Comparison of ENCODE assay signal across 14 mouse cellular contexts in genomic region chr1:144177166-144177565, GRCm38 (mm10). TPM values are rescaled to one million over a fixed set of nuclear protein-coding genes. Genes with fewer than 3 reads are reported as not detected.
DNase-seq lines count a peak whose midpoint lies in the region; ATAC-seq and TF ChIP-seq lines count a peak whose summit lies in the region.
"Had no signal": no experiment of that assay in that cellular context is flagged by ENCODE, and none has a peak within 500 bp of the region (broad histone marks: within the 10 kb centered on the region; RNA-seq: fewer than 3 reads in every experiment).

Rgs13 (minus strand) TSS chr1:144177372.

- H3K27me3 ChIP-seq in MEL (ENCODE audit: control insufficient read depth in 1 of 2, insufficient read depth in 2 of 2, low read length in 2 of 2) = no peaks in the 10 kb centered on the region
- H3K27me3 ChIP-seq in hindbrain, embryonic 14.5 days (ENCODE audit: control insufficient read depth, insufficient read depth, low read length) = no peaks in the 10 kb centered on the region
- H3K27me3 ChIP-seq in midbrain, embryonic 13.5 days = no peaks in the 10 kb centered on the region
- H3K27me3 ChIP-seq: liver, embryonic 15.5 days had no signal

- DNase-seq in embryo, embryonic 10.5 days (ENCODE audit: low spot score) = peak; percentile 21
- DNase-seq in embryo, embryonic 9.5 days (ENCODE audit: extremely low spot score) = no peak
- no peak for DNase-seq in MEL (ENCODE audit: low read depth, low spot score)
- peak; percentile 32 for DNase-seq in hindbrain, embryonic 14.5 days (ENCODE audit: low spot score)
- DNase-seq in kidney, adult 9 months = no peak
- no peak for DNase-seq in lung, postnatal 4 days
- DNase-seq in urinary bladder, postnatal 10 days (ENCODE audit: low spot score) = no peak
- DNase-seq: cerebellum, adult 11-12 months; kidney, adult 11 months; kidney, postnatal 4 days had no signal

- no peak for TF ChIP-seq EP300 in MEL (IDR thresholded peaks at IDR 0.05; ENCODE audit: low read depth in 1 of 2, low read length in 2 of 2)

- H3K4me1 ChIP-seq in MEL (ENCODE audit: control insufficient read depth in 1 of 2, insufficient read depth in 2 of 2, low read length in 2 of 2) = no peaks in the 10 kb centered on the region; a peak in 1 of 4 replicates
- no peaks in the 10 kb centered on the region for H3K4me1 ChIP-seq in hindbrain, embryonic 14.5 days (replicated peaks; ENCODE audit: control insufficient read depth, insufficient read depth, low read length)
- peaks cover 10% of the 10 kb centered on the region for H3K4me1 ChIP-seq in midbrain, embryonic 13.5 days (replicated peaks)
- H3K4me1 ChIP-seq: embryonic facial prominence, embryonic 10.5 days; liver, embryonic 15.5 days had no signal

- no peaks in the 10 kb centered on the region for H3K79me2 ChIP-seq in MEL (ENCODE audit: control insufficient read depth, insufficient read depth, low read length, poor library complexity)

- H3K9me3 ChIP-seq in MEL (replicated peaks; ENCODE audit: insufficient read depth, low read length) = no peaks in the 10 kb centered on the region
- H3K9me3 ChIP-seq in hindbrain, embryonic 14.5 days (ENCODE audit: control insufficient read depth, low read length) = no peaks in the 10 kb centered on the region
- H3K9me3 ChIP-seq in midbrain, embryonic 13.5 days = no peaks in the 10 kb centered on the region
- H3K9me3 ChIP-seq: embryonic facial prominence, embryonic 10.5 days; liver, embryonic 15.5 days had no signal

- TF ChIP-seq POLR2A in MEL (IDR thresholded peaks at IDR 0.05; ENCODE audit: control insufficient read depth in 1 of 2, insufficient read depth in 1 of 2, low read depth in 1 of 2, low read length in 2 of 2, poor library complexity in 1 of 2) = no peak

- TF ChIP-seq RAD21 in MEL (IDR thresholded peaks at IDR 0.05; ENCODE audit: low read depth, low read length) = no peak

- no peak for ATAC-seq in hindbrain, embryonic 14.5 days (ENCODE audit: low FRiP score)
- 0 out of 2 replicates have a peak, but pooled peaks have one; percentile 27 for ATAC-seq in midbrain, embryonic 13.5 days

- H3K9ac ChIP-seq in MEL (ENCODE audit: control insufficient read depth, low read depth, low read length, poor library complexity, severe bottlenecking) = no peak within 1 kb of the TSS
- H3K9ac ChIP-seq in hindbrain, embryonic 14.5 days = no peak within 1 kb of the TSS
- no peak within 1 kb of the TSS for H3K9ac ChIP-seq in midbrain, embryonic 13.5 days (replicated peaks)
- H3K9ac ChIP-seq: liver, embryonic 15.5 days had no signal

- H3K4me2 ChIP-seq in hindbrain, embryonic 14.5 days (replicated peaks) = 0 out of 2 replicates have a peak within 1 kb of the TSS, but pooled peaks have one; percentile 1
- peak within 1 kb of the TSS; percentile 27; the same call in 1 of the 2 replicates for H3K4me2 ChIP-seq in midbrain, embryonic 13.5 days (replicated peaks)
- H3K4me2 ChIP-seq: liver, embryonic 15.5 days had no signal

- WGBS in hindbrain, embryonic 14.5 days = 39% methylated on average over 5 of the region's 5 CpGs
- 30% methylated on average over 5 of the region's 5 CpGs for WGBS in midbrain, embryonic 13.5 days

- H3K36me3 ChIP-seq in MEL (ENCODE audit: control insufficient read depth in 1 of 2, insufficient read depth in 2 of 2, low read length in 2 of 2) = peaks cover 0 to 7% of the 10 kb centered on the region in 2 experiments; a peak in 2 of 4 replicates
- no peaks in the 10 kb centered on the region for H3K36me3 ChIP-seq in hindbrain, embryonic 14.5 days (replicated peaks; ENCODE audit: control insufficient read depth, insufficient read depth)
- H3K36me3 ChIP-seq in midbrain, embryonic 13.5 days = no peaks in the 10 kb centered on the region
- H3K36me3 ChIP-seq: embryonic facial prominence, embryonic 10.5 days; liver, embryonic 15.5 days had no signal

- no peak within 1 kb of the TSS for H3K27ac ChIP-seq in MEL (ENCODE audit: control insufficient read depth, low read depth, low read length)
- no peak within 1 kb of the TSS; the same call in 1 of the 2 replicates for H3K27ac ChIP-seq in hindbrain, embryonic 14.5 days
- H3K27ac ChIP-seq in midbrain, embryonic 13.5 days = no peak within 1 kb of the TSS
- H3K27ac ChIP-seq: embryonic facial prominence, embryonic 10.5 days; liver, embryonic 15.5 days; macrophage had no signal

- H3K4me3 ChIP-seq in MEL (ENCODE audit: control insufficient read depth in 1 of 2, insufficient read depth in 1 of 2, low read depth in 2 of 2, low read length in 2 of 2) = no peak within 1 kb of the TSS
- no peak within 1 kb of the TSS for H3K4me3 ChIP-seq in hindbrain, embryonic 14.5 days (replicated peaks; ENCODE audit: low read length)
- H3K4me3 ChIP-seq in midbrain, embryonic 13.5 days (replicated peaks) = no peak within 1 kb of the TSS
- H3K4me3 ChIP-seq: embryonic facial prominence, embryonic 10.5 days; liver, embryonic 15.5 days had no signal

- no peak for TF ChIP-seq CTCF in MEL (IDR thresholded peaks at IDR 0.05 in 2 of 3, conservative IDR thresholded peaks at IDR 0.05 in 1 of 3; ENCODE audit: control insufficient read depth in 1 of 3, insufficient read depth in 1 of 3, low read depth in 2 of 3, low read length in 3 of 3, poor library complexity in 1 of 3, severe bottlenecking in 1 of 3)

TF ChIP-seq in MEL, 35 proteins besides CTCF, POLR2A, EP300 and RAD21:
- TF ChIP-seq ZC3H11A (IDR thresholded peaks at IDR 0.05; ENCODE audit: low read depth, low read length) (no peak), GABPA (IDR thresholded peaks at IDR 0.05; ENCODE audit: low read depth, low read length) (no peak), MXI1 (IDR thresholded peaks at IDR 0.05; ENCODE audit: low read depth, low read length) (no peak), TBP (IDR thresholded peaks at IDR 0.05; ENCODE audit: low read depth, low read length) (no peak), GATA1 (IDR thresholded peaks at IDR 0.05; ENCODE audit: low read depth, low read length) (peak; percentile 43)

RNA-seq across cellular contexts. Expression of gene Rgs13, which starts in this region (rescaled TPM):
- total RNA-seq in MEL (2012; rRNA removed) = not detected in 2 replicates
- polyA plus RNA-seq in MEL (2012; ENCODE audit: insufficient read depth in 1 of 2, insufficient read length in 2 of 2, low read depth in 1 of 2, low replicate concordance in 2 of 2, missing spikeins in 1 of 2) = not detected
- polyA plus RNA-seq in hindbrain, embryonic 14.5 days (2014; fragmentation: Nextera tagmentation; extraction: Ambion mirVana) = 0.37 and 0.40 TPM in 2 replicates
- polyA plus RNA-seq in midbrain, embryonic 13.5 days (2015; fragmentation: Nextera tagmentation; extraction: Ambion mirVana) = 2.4 and 3.5 TPM in 2 replicates
- polyA plus RNA-seq: liver, embryonic 15.5 days; macrophage had no signal

Comparison
In these comparisons a context has a peak if more than half of its experiments do, and no peak if none do; other contexts are left out.
1. Peak in DNase-seq and H3K4me2 ChIP-seq in hindbrain, embryonic 14.5 days; RNA of the gene not detected or under 1 TPM.